Mouse (Mus musculus) embryonic facial prominence, embryonic 11.5 days (tissue): ENCODE results near the gene Gm5129. TPM values are rescaled to one million over a fixed set of nuclear protein-coding genes. Genes with fewer than 3 reads are reported as not detected.
A peak's percentile ranks its signal among the peaks of the same experiment; 100 is the strongest.

Experiments used
- ATAC-seq: fragments of 200-750 bp; cut with Nextera tagmentation; replicated peaks from 2 replicates; pipeline ENCODE4 v1.8.0; 2017; ENCODE audit warnings: low read depth; ENCODE audit not compliant: insufficient number of reproducible peaks, low FRiP score, low TSS enrichment
- DNase-seq: peaks from one replicate; pipeline ENCODE4 v3.0.0-alpha.2; 2015; ENCODE audit warnings: low spot score
- H3K27ac ChIP-seq: fragments of 300-500 bp; sonication (generic); replicated peaks from 2 replicates; pipeline ENCODE4 v1.5.1; 2014; ENCODE audit warnings: mild to moderate bottlenecking, low read depth, low read length, control low read depth
- H3K27me3 ChIP-seq: fragments of 300-500 bp; sonication (generic); 2 replicates; pipeline ENCODE4 v1.6.1; 2014; ENCODE audit warnings: mild to moderate bottlenecking, low read length, moderate library complexity, mixed read lengths; ENCODE audit not compliant: control insufficient read depth, insufficient read depth
- H3K36me3 ChIP-seq: fragments of 300-500 bp; sonication (generic); replicated peaks from 2 replicates; pipeline ENCODE4 v1.6.1; 2014; ENCODE audit warnings: low read depth, mild to moderate bottlenecking, low read length, moderate library complexity, mixed read lengths; ENCODE audit not compliant: control insufficient read depth, insufficient read depth
- H3K4me1 ChIP-seq: fragments of 300-500 bp; sonication (generic); 2 replicates; pipeline ENCODE4 v1.6.1; 2014; ENCODE audit warnings: low read length, mixed read lengths; ENCODE audit not compliant: control insufficient read depth, insufficient read depth
- H3K4me2 ChIP-seq: fragments of 300-500 bp; sonication (generic); 2 replicates; pipeline ENCODE4 v1.6.1; 2014; ENCODE audit warnings: low read depth, mild to moderate bottlenecking, control low read depth, low read length, moderate library complexity
- H3K4me3 ChIP-seq: fragments of 300-500 bp; sonication (generic); 2 replicates; pipeline ENCODE4 v1.5.1; 2014; ENCODE audit warnings: low read depth, low read length, control low read depth
- H3K9ac ChIP-seq: fragments of 300-500 bp; sonication (generic); replicated peaks from 2 replicates; pipeline ENCODE4 v1.6.1; 2014; ENCODE audit warnings: mild to moderate bottlenecking, control low read depth, low read length
- H3K9me3 ChIP-seq: fragments of 300-500 bp; sonication (generic); replicated peaks from 2 replicates; pipeline ENCODE4 v1.6.1; 2016; ENCODE audit warnings: mild to moderate bottlenecking, low read length, inconsistent platforms, mixed read lengths; ENCODE audit not compliant: control insufficient read depth
- WGBS: fragments of 180-500 bp; shearing (Covaris S2); extraction: QIAGEN DNeasy Blood & Tissue Kit; methylation state at CpG from one replicate; pipeline ENCODE4 v1.1.7; 2014; 5-methylcytosine and 5-hydroxymethylcytosine counted together
- polyA plus RNA-seq: library from polyadenylated mRNA; unstranded; fragments of >200 nt; fragmentation: Nextera tagmentation; extraction: Ambion mirVana; gene quantifications from 2 replicates; pipeline ENCODE4 v1.2.1, GENCODE M21; 2014

Gene Gm5129
- polyA plus RNA-seq, 1 experiment from 2014 or later: not detected

DNA sequence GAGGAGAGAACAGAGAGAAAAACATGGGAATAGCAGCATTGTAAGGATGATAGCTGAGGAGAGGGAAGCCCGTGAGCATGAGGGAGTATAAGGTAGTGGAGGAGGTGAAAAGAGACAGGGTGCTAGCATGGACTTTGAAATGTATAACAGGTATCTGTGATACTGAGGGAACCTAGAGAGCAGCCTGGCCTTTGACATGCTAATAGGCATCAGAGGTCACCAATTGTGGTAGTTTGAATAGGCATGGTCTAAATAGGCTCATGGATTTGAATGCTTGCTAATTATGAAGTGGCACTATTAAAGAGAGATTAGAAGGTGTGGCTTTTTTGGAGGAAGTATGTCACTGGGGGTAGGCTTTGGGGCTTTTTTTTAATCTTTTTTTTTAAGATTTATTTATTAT is 22.8 kb downstream of the Gm5129 start:
- WGBS: 57% methylated on average over 1 of the region's 1 CpGs
- Histone ChIP-seq H3K4me1 (no peaks in the 10 kb centered on the region), H3K27me3 (no peaks in the 10 kb centered on the region), H3K9ac (no peak overlapping the region), H3K36me3 (no peaks in the 10 kb centered on the region), H3K4me3 (no peak overlapping the region), H3K4me2 (no peak overlapping the region), H3K27ac (no peak overlapping the region), H3K9me3 (no peaks in the 10 kb centered on the region)
- ATAC-seq (no peak), DNase-seq (no peak)

DNA sequence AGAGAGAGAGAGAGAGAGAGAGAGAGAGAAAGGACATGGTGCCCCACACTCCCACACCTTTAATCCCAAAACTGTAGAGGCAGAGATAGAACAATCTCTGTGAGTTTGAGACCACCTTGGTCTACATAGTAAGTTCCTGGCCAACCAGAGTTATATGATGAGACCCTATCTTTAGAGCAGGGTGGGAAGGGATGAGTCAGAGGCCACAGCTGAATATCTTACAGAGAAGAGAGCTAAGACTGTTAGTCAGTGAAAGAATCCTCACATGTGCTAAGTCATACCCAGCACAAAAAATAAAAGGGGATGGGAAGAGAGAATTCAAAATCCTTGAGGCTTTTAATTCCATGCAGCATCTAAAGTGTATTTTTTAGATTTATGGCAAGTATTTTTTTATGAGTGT is 24.1 kb downstream of the Gm5129 start:
- no peak overlapping the region for H3K27ac ChIP-seq
- H3K27me3 ChIP-seq: no peaks in the 10 kb centered on the region
- no peak overlapping the region for H3K4me3 ChIP-seq
- no peaks in the 10 kb centered on the region for H3K9me3 ChIP-seq
- DNase-seq: no peak
- H3K9ac ChIP-seq: no peak overlapping the region
- no peak for ATAC-seq
- H3K36me3 ChIP-seq: no peaks in the 10 kb centered on the region
- no peaks in the 10 kb centered on the region for H3K4me1 ChIP-seq
- H3K4me2 ChIP-seq: no peak overlapping the region

GRCm38 (mm10) chr5:29708258-29708657 is 27.5 kb downstream of the Gm5129 start:
- no peak overlapping the region for H3K27ac ChIP-seq
- H3K36me3 ChIP-seq: no peaks in the 10 kb centered on the region
- 21% methylated on average over 5 of the region's 5 CpGs for WGBS
- ATAC-seq (no peak), DNase-seq (peak; percentile 51)
- H3K4me1 ChIP-seq: no peaks in the 10 kb centered on the region
- no peaks in the 10 kb centered on the region for H3K27me3 ChIP-seq
- H3K4me2 ChIP-seq: no peak overlapping the region
- no peak overlapping the region for H3K9ac ChIP-seq
- no peak overlapping the region for H3K4me3 ChIP-seq
- no peaks in the 10 kb centered on the region for H3K9me3 ChIP-seq

- 86% methylated on average over 4 of the region's 4 CpGs for WGBS
- no peak for ATAC-seq
- no peak for DNase-seq
- Histone ChIP-seq H3K36me3 (no peaks in the 10 kb centered on the region), H3K4me3 (no peak overlapping the region), H3K9me3 (no peaks in the 10 kb centered on the region), H3K9ac (no peak overlapping the region), H3K27me3 (no peaks in the 10 kb centered on the region), H3K27ac (no peak overlapping the region), H3K4me2 (no peak overlapping the region), H3K4me1 (no peaks in the 10 kb centered on the region)
Measured at GRCm38 (mm10) chr5:29707241-29707640, 28.5 kb downstream of the Gm5129 start.

- Histone ChIP-seq H3K27me3 (no peaks in the 10 kb centered on the region), H3K9me3 (no peaks in the 10 kb centered on the region), H3K27ac (no peak overlapping the region), H3K4me3 (no peak overlapping the region), H3K36me3 (no peaks in the 10 kb centered on the region), H3K9ac (no peak overlapping the region), H3K4me2 (no peak overlapping the region), H3K4me1 (no peaks in the 10 kb centered on the region)
- ATAC-seq: no peak
- 76% methylated on average over 2 of the region's 2 CpGs for WGBS
- no peak for DNase-seq
Measured at GRCm38 (mm10) chr5:29699520-29700202, 36.1 kb downstream of the Gm5129 start.

DNA sequence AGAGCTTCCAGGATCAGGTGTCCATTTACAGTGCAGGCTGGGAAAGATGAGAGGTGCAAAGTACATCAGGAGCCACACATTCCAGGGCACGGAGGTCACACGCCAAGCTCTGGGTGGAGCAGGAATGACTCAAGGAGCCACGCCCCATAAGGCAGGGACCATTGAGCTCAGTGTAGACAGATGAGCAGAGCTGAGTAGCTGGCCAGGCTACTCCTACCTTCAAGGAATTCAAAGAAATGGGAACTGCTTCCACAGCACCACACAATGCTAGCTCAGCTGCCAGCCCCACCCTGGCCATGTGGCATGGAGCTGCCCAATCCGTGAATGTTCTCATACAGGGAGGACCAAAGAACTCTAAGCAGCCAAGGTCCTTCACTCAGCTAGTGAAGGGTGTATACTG is 37.2 kb downstream of the Gm5129 start:
- WGBS: 78% methylated on average over 4 of the region's 4 CpGs
- Histone ChIP-seq H3K4me1 (no peaks in the 10 kb centered on the region), H3K9ac (no peak overlapping the region), H3K36me3 (no peaks in the 10 kb centered on the region), H3K27ac (no peak overlapping the region), H3K4me3 (no peak overlapping the region), H3K27me3 (no peaks in the 10 kb centered on the region), H3K9me3 (no peaks in the 10 kb centered on the region), H3K4me2 (no peak overlapping the region)
- ATAC-seq (no peak), DNase-seq (no peak)

- 71% methylated on average over 7 of the region's 7 CpGs for WGBS
- DNase-seq (no peak), ATAC-seq (no peak)
- Histone ChIP-seq H3K4me2 (no peak overlapping the region), H3K36me3 (no peaks in the 10 kb centered on the region), H3K4me1 (no peaks in the 10 kb centered on the region), H3K9me3 (no peaks in the 10 kb centered on the region), H3K9ac (no peak overlapping the region), H3K4me3 (no peak overlapping the region), H3K27ac (no peak overlapping the region), H3K27me3 (no peaks in the 10 kb centered on the region)
Measured at GRCm38 (mm10) chr5:29688352-29688751, 47.4 kb downstream of the Gm5129 start.

GRCm38 (mm10) chr5:29687671-29688070 is 48.1 kb downstream of the Gm5129 start:
- Histone ChIP-seq H3K4me2 (no peak overlapping the region), H3K36me3 (no peaks in the 10 kb centered on the region), H3K4me3 (no peak overlapping the region), H3K4me1 (no peaks in the 10 kb centered on the region), H3K27me3 (no peaks in the 10 kb centered on the region), H3K27ac (no peak overlapping the region), H3K9me3 (no peaks in the 10 kb centered on the region), H3K9ac (no peak overlapping the region)
- WGBS: 56% methylated on average over 3 of the region's 3 CpGs
- peak; percentile 80 for DNase-seq
- no peak for ATAC-seq
